Mouse (Mus musculus): ENCODE data around the gene Gm49510. TPM values are rescaled to one million over a fixed set of nuclear protein-coding genes. Genes with fewer than 3 reads are reported as not detected.

The Gm49510 gene
- total RNA-seq, 2 experiments from 2014 or later, result not detected

Small RNAs within 50 kb of the gene (microRNA-seq; reads per million reads assigned to microRNA genes)
- 1.7 reads per million for gene Mir6955

Other genes with a start within 250 kb of the Gm49510 start
- 100 to 1,000 TPM in 1 of 2 experiments, 10 to 100 TPM in 1; 92.2 to 116 TPM for gene Elfn2, start 180.9 kb upstream of the Gm49510 start, total RNA-seq (2021)
- 1 to 10 TPM; 6.7 to 7.6 TPM for gene Mfng, start 126.2 kb upstream of the Gm49510 start, total RNA-seq (2021)
- 1 to 10 TPM; 4.3 to 5.1 TPM for gene Card10, start 96.6 kb upstream of the Gm49510 start, total RNA-seq (2021)
- gene Cdc42ep1, start 57.0 kb upstream of the Gm49510 start, total RNA-seq (2021), result 1 to 10 TPM; 6.2 to 8.4 TPM
- gene Lgals2, start 44.1 kb upstream of the Gm49510 start, total RNA-seq (2021), result not detected
- 10 to 100 TPM; 54.7 to 57.6 TPM for gene Gga1, start 22.5 kb upstream of the Gm49510 start, total RNA-seq (2021)
- gene Sh3bp1, start 101 bp downstream of the Gm49510 start, total RNA-seq (2021), result 1 to 10 TPM; 8.7 to 9.4 TPM
- 100 to 1,000 TPM; 146 to 158 TPM for gene Pdxp, start 14.3 kb downstream of the Gm49510 start, total RNA-seq (2021)
- gene Lgals1, start 27.1 kb downstream of the Gm49510 start, total RNA-seq (2021), result 10 to 100 TPM; 24.1 to 25.3 TPM
- gene Nol12, start 35.3 kb downstream of the Gm49510 start, total RNA-seq (2021), result 10 to 100 TPM; 40.9 to 41.4 TPM
- 10 to 100 TPM; 31.7 to 37.6 TPM for gene Triobp, start 48.1 kb downstream of the Gm49510 start, total RNA-seq (2021)
- gene H1f0, start 128.8 kb downstream of the Gm49510 start, total RNA-seq (2021), result 10 to 100 TPM; 73.4 to 81.3 TPM
- under 1 TPM; 0.36 to 0.45 TPM for gene Galr3, start 142.2 kb downstream of the Gm49510 start, total RNA-seq (2021)
- gene Ankrd54, start 163.2 kb downstream of the Gm49510 start, total RNA-seq (2021), result 10 to 100 TPM; 17.9 to 20.1 TPM
- 100 to 1,000 TPM in 1 of 2 experiments, 10 to 100 TPM in 1; 95.5 to 100 TPM for gene Eif3l, start 175.5 kb downstream of the Gm49510 start, total RNA-seq (2021)
- gene Micall1, start 209.2 kb downstream of the Gm49510 start, total RNA-seq (2021), result 10 to 100 TPM; 31.4 to 34.0 TPM
- 100 to 1,000 TPM; 123 to 124 TPM for gene Polr2f, start 241.3 kb downstream of the Gm49510 start, total RNA-seq (2021)
- gene 1700088E04Rik, start 241.6 kb downstream of the Gm49510 start, total RNA-seq (2021), result 10 to 100 TPM; 12.2 to 16.5 TPM

All from left cerebral cortex, postnatal 10 days (tissue).